Mouse (Mus musculus) hematopoietic stem cell, adult 5-6 weeks (primary cell): ENCODE data around the gene Sh3pxd2a. TPM values are rescaled to one million over a fixed set of nuclear protein-coding genes. Genes with fewer than 3 reads are reported as not detected.

ENCODE experiments used
- ATAC-seq, 2 experiments: fragments of 125-278 bp in 1 of 2; replicated peaks in 1 of 2; 2 replicates each; pipeline ENCODE4 v1.8.0; 2016 to 2017; ENCODE audit warnings: inconsistent platforms in 2 of 2, mild to moderate bottlenecking in 2 of 2, moderate number of reproducible peaks in 2 of 2, low read depth in 1 of 2, moderate TSS enrichment in 1 of 2; ENCODE audit not compliant: low FRiP score in 2 of 2, poor library complexity in 2 of 2, severe bottlenecking in 2 of 2, insufficient read depth in 1 of 2, low TSS enrichment in 1 of 2
- total RNA-seq: library from RNA; stranded (forward); fragments of 172-1452, 232-1000 nt; gene quantifications from 2 replicates; pipeline ENCODE4 v1.2.3, GENCODE M21; 2017

The Sh3pxd2a gene
- total RNA-seq, 1 experiment from 2014 or later: 4.2 TPM

- ATAC-seq: no peak
These were observed 34.0 kb downstream of the Sh3pxd2a start for GRCm38 (mm10) chr19:47430160-47430559.

- no peak for ATAC-seq
These were observed 35.0 kb downstream of the Sh3pxd2a start for GRCm38 (mm10) chr19:47429245-47429644.

- ATAC-seq: no peak
These were observed 35.4 kb downstream of the Sh3pxd2a start for GRCm38 (mm10) chr19:47428794-47429193.

- no peak for ATAC-seq
These were observed 36.1 kb downstream of the Sh3pxd2a start for GRCm38 (mm10) chr19:47427841-47428789.

- no peak for ATAC-seq
These were observed 40.6 kb downstream of the Sh3pxd2a start for GRCm38 (mm10) chr19:47423632-47424031.

GRCm38 (mm10) chr19:47421128-47421898, 42.9 kb downstream of the Sh3pxd2a start:
- ATAC-seq: no peak

- ATAC-seq: no peak
These were observed 43.7 kb downstream of the Sh3pxd2a start for GRCm38 (mm10) chr19:47420539-47420938.

GRCm38 (mm10) chr19:47419208-47419607, 45.0 kb downstream of the Sh3pxd2a start:
- ATAC-seq: no peak

GRCm38 (mm10) chr19:47416161-47416560, 48.0 kb downstream of the Sh3pxd2a start:
- no peak for ATAC-seq

GRCm38 (mm10) chr19:47414142-47414905, 49.9 kb downstream of the Sh3pxd2a start:
- no peak for ATAC-seq

- no peak for ATAC-seq
These were observed 50.7 kb downstream of the Sh3pxd2a start for GRCm38 (mm10) chr19:47413458-47414005.

- no peak for ATAC-seq
These were observed 51.5 kb downstream of the Sh3pxd2a start for GRCm38 (mm10) chr19:47412566-47413248.

GRCm38 (mm10) chr19:47410301-47410700, 53.9 kb downstream of the Sh3pxd2a start:
- ATAC-seq: no peak

- no peak for ATAC-seq
These were observed 55.1 kb downstream of the Sh3pxd2a start for GRCm38 (mm10) chr19:47409142-47409541.

- ATAC-seq: no peak
These were observed 55.5 kb downstream of the Sh3pxd2a start for GRCm38 (mm10) chr19:47408656-47409055.

- no peak for ATAC-seq
These were observed 56.9 kb downstream of the Sh3pxd2a start for GRCm38 (mm10) chr19:47407332-47407731.

GRCm38 (mm10) chr19:47406524-47406923, 57.7 kb downstream of the Sh3pxd2a start:
- no peak for ATAC-seq
